Mouse (Mus musculus): Measurements from ENCODE around the gene Cchcr1.
A peak's percentile ranks its signal among the peaks of the same experiment; 100 is the strongest.

The Cchcr1 gene

GRCm38 (mm10) chr17:35556812-35557211 is 39.9 kb downstream of the Cchcr1 start:
- peak in 1 of 2 experiments; percentile 67 for DNase-seq

GRCm38 (mm10) chr17:35557351-35557750 is 40.5 kb downstream of the Cchcr1 start:
- no peak for DNase-seq

- DNase-seq = no peak
Measured at GRCm38 (mm10) chr17:35558216-35558615, 41.3 kb downstream of the Cchcr1 start.

- no peak for DNase-seq
Measured at GRCm38 (mm10) chr17:35567150-35567549, 50.2 kb downstream of the Cchcr1 start, which contains the start of gene 2300002M23Rik. Gene 2300002M23Rik, plus strand, starts transcription at chr17:35567450.

- no peak for DNase-seq
Measured at GRCm38 (mm10) chr17:35567767-35568166, 50.9 kb downstream of the Cchcr1 start.

- DNase-seq = no peak
Measured at GRCm38 (mm10) chr17:35569091-35569944, 52.4 kb downstream of the Cchcr1 start.

- no peak for DNase-seq
Measured at GRCm38 (mm10) chr17:35570836-35571235, 53.9 kb downstream of the Cchcr1 start.

- no peak for DNase-seq
Measured at GRCm38 (mm10) chr17:35571477-35571876, 54.6 kb downstream of the Cchcr1 start.

- DNase-seq = peak; percentile 72 to 87
Measured at GRCm38 (mm10) chr17:35578211-35578610, 61.3 kb downstream of the Cchcr1 start.

All from cerebellum, postnatal 25 days (tissue).